Mouse (Mus musculus) kidney, embryonic 14.5 days (tissue): ENCODE measurements at regions not wholly inside any gene's neighbourhood (a gene's known extent, or its start where the extent isn't known, plus 50 kb on each side); places are given as distances from the start of the nearest gene placed in this dataset.

Experiments used
- ATAC-seq: fragments of 200-750 bp; cut with Nextera tagmentation; 2 replicates; pipeline ENCODE4 v1.8.0; 2017; ENCODE audit warnings: moderate number of reproducible peaks, mild to moderate bottlenecking, moderate TSS enrichment, moderate library complexity; ENCODE audit not compliant: low FRiP score, low TSS enrichment
- H3K27ac ChIP-seq: fragments of 300-500 bp; sonication (generic); 2 replicates; pipeline ENCODE4 v1.5.1; 2014; ENCODE audit warnings: low read depth, mild to moderate bottlenecking, low read length, moderate library complexity, mixed read lengths
- H3K27me3 ChIP-seq: fragments of 300-500 bp; sonication (generic); 2 replicates; pipeline ENCODE4 v1.6.1; 2014; ENCODE audit warnings: mild to moderate bottlenecking, low read length; ENCODE audit not compliant: control insufficient read depth, insufficient read depth
- H3K36me3 ChIP-seq: fragments of 300-500 bp; sonication (generic); 2 replicates; pipeline ENCODE4 v1.6.1; 2014; ENCODE audit warnings: low read length, mixed read lengths; ENCODE audit not compliant: control insufficient read depth, insufficient read depth
- H3K4me1 ChIP-seq: fragments of 300-500 bp; sonication (generic); 2 replicates; pipeline ENCODE4 v1.6.1; 2014; ENCODE audit warnings: low read length, mixed read lengths; ENCODE audit not compliant: control insufficient read depth, insufficient read depth
- H3K4me2 ChIP-seq: fragments of 300-500 bp; sonication (generic); replicated peaks from 2 replicates; pipeline ENCODE4 v1.6.1; 2014; ENCODE audit warnings: low read depth, mild to moderate bottlenecking, low read length
- H3K4me3 ChIP-seq: fragments of 300-500 bp; sonication (generic); 2 replicates; pipeline ENCODE4 v1.5.1; 2014; ENCODE audit warnings: mild to moderate bottlenecking, low read length
- H3K9ac ChIP-seq: fragments of 300-500 bp; sonication (generic); 2 replicates; pipeline ENCODE4 v1.6.1; 2014; ENCODE audit warnings: low read depth, mild to moderate bottlenecking, low read length, moderate library complexity
- H3K9me3 ChIP-seq: fragments of 300-500 bp; sonication (generic); 2 replicates; pipeline ENCODE4 v1.6.1; 2016; ENCODE audit warnings: low read length; ENCODE audit not compliant: control insufficient read depth
- WGBS: fragments of 180-500 bp; shearing (Covaris S2); extraction: QIAGEN DNeasy Blood & Tissue Kit; methylation state at CpG from one replicate; pipeline ENCODE4 v1.1.7; 2014; 5-methylcytosine and 5-hydroxymethylcytosine counted together

- no peak for ATAC-seq
- H3K9me3 ChIP-seq, result no peaks in the 10 kb centered on the region
- H3K4me2 ChIP-seq, result no peak overlapping the region
- H3K27me3 ChIP-seq, result no peaks in the 10 kb centered on the region
- no peaks in the 10 kb centered on the region for H3K4me1 ChIP-seq
- H3K9ac ChIP-seq, result no peak overlapping the region
- no peaks in the 10 kb centered on the region for H3K36me3 ChIP-seq
- H3K27ac ChIP-seq, result no peak overlapping the region
- H3K4me3 ChIP-seq, result no peak overlapping the region
- WGBS, result 71% methylated on average over 4 of the region's 4 CpGs
These were observed 190.7 kb downstream of the Cep170 start for GRCm38 (mm10) chr1:176623171-176623570.

GRCm38 (mm10) chr1:176622213-176622612 lies 191.7 kb downstream of the Cep170 start:
- H3K36me3 ChIP-seq, result no peaks in the 10 kb centered on the region
- H3K9me3 ChIP-seq, result no peaks in the 10 kb centered on the region
- 88% methylated on average over 5 of the region's 5 CpGs for WGBS
- ATAC-seq, result no peak
- no peak overlapping the region for H3K27ac ChIP-seq
- no peak overlapping the region for H3K4me3 ChIP-seq
- no peaks in the 10 kb centered on the region for H3K27me3 ChIP-seq
- H3K9ac ChIP-seq, result no peak overlapping the region
- H3K4me1 ChIP-seq, result no peaks in the 10 kb centered on the region
- H3K4me2 ChIP-seq, result no peak overlapping the region

- Histone ChIP-seq H3K4me2 (no peak overlapping the region), H3K4me3 (no peak overlapping the region), H3K4me1 (no peaks in the 10 kb centered on the region), H3K27me3 (no peaks in the 10 kb centered on the region), H3K9me3 (no peaks in the 10 kb centered on the region), H3K36me3 (no peaks in the 10 kb centered on the region), H3K9ac (no peak overlapping the region), H3K27ac (no peak overlapping the region)
- 88% methylated on average over 2 of the region's 2 CpGs for WGBS
- ATAC-seq, result no peak
These were observed 192.6 kb downstream of the Cep170 start for GRCm38 (mm10) chr1:176621285-176621684.

GRCm38 (mm10) chr1:176618896-176619295 lies 195.0 kb downstream of the Cep170 start:
- Histone ChIP-seq H3K4me3 (no peak overlapping the region), H3K9me3 (no peaks in the 10 kb centered on the region), H3K4me1 (no peaks in the 10 kb centered on the region), H3K27me3 (no peaks in the 10 kb centered on the region), H3K4me2 (no peak overlapping the region), H3K9ac (no peak overlapping the region), H3K27ac (no peak overlapping the region), H3K36me3 (no peaks in the 10 kb centered on the region)
- ATAC-seq, result no peak
- 79% methylated on average over 4 of the region's 4 CpGs for WGBS

GRCm38 (mm10) chr1:176615673-176616072 lies 198.2 kb downstream of the Cep170 start:
- 79% methylated on average over 2 of the region's 2 CpGs for WGBS
- ATAC-seq, result no peak
- Histone ChIP-seq H3K36me3 (no peaks in the 10 kb centered on the region), H3K4me3 (no peak overlapping the region), H3K4me2 (no peak overlapping the region), H3K9ac (no peak overlapping the region), H3K27ac (no peak overlapping the region), H3K27me3 (no peaks in the 10 kb centered on the region), H3K9me3 (no peaks in the 10 kb centered on the region), H3K4me1 (no peaks in the 10 kb centered on the region)

- Histone ChIP-seq H3K27ac (no peak overlapping the region), H3K4me1 (no peaks in the 10 kb centered on the region), H3K4me2 (no peak overlapping the region), H3K9me3 (no peaks in the 10 kb centered on the region), H3K27me3 (no peaks in the 10 kb centered on the region), H3K36me3 (no peaks in the 10 kb centered on the region), H3K9ac (no peak overlapping the region), H3K4me3 (no peak overlapping the region)
- WGBS, result 70% methylated on average over 2 of the region's 2 CpGs
- no peak for ATAC-seq
These were observed 219.6 kb downstream of the Cep170 start for GRCm38 (mm10) chr1:176594312-176594711.

- Histone ChIP-seq H3K27me3 (no peaks in the 10 kb centered on the region), H3K9me3 (no peaks in the 10 kb centered on the region), H3K4me3 (no peak overlapping the region), H3K4me2 (no peak overlapping the region), H3K4me1 (no peaks in the 10 kb centered on the region), H3K27ac (no peak overlapping the region), H3K36me3 (no peaks in the 10 kb centered on the region), H3K9ac (no peak overlapping the region)
- peak; percentile 43; the same call in 1 of the 2 replicates for ATAC-seq
- 48% methylated on average over 2 of the region's 2 CpGs for WGBS
These were observed 225.7 kb downstream of the Cep170 start for GRCm38 (mm10) chr1:176588144-176588543.

GRCm38 (mm10) chr1:176573703-176574102 lies 240.2 kb downstream of the Cep170 start:
- no peak overlapping the region for H3K4me3 ChIP-seq
- no peaks in the 10 kb centered on the region for H3K27me3 ChIP-seq
- H3K4me1 ChIP-seq, result no peaks in the 10 kb centered on the region
- ATAC-seq, result no peak
- H3K36me3 ChIP-seq, result no peaks in the 10 kb centered on the region
- H3K4me2 ChIP-seq, result no peak overlapping the region
- 68% methylated on average over 1 of the region's 1 CpGs for WGBS
- H3K27ac ChIP-seq, result no peak overlapping the region
- H3K9ac ChIP-seq, result no peak overlapping the region
- no peaks in the 10 kb centered on the region for H3K9me3 ChIP-seq

GRCm38 (mm10) chr1:176558457-176559415 lies 255.1 kb downstream of the Cep170 start:
- no peaks in the 10 kb centered on the region for H3K9me3 ChIP-seq
- H3K4me3 ChIP-seq, result no peak overlapping the region
- no peaks in the 10 kb centered on the region for H3K36me3 ChIP-seq
- H3K27me3 ChIP-seq, result no peaks in the 10 kb centered on the region
- no peak overlapping the region for H3K9ac ChIP-seq
- ATAC-seq, result no peak
- H3K27ac ChIP-seq, result no peak overlapping the region
- H3K4me2 ChIP-seq, result no peak overlapping the region
- H3K4me1 ChIP-seq, result no peaks in the 10 kb centered on the region
- 89% methylated on average over 11 of the region's 11 CpGs for WGBS
